Mouse (Mus musculus) heart, postnatal 10 days (tissue): ENCODE data around the gene Uox. TPM values are rescaled to one million over a fixed set of nuclear protein-coding genes. Genes with fewer than 3 reads are reported as not detected.
A peak's percentile ranks its signal among the peaks of the same experiment; 100 is the strongest.

Experiments used
- DNase-seq, 2 experiments: peaks; one replicate each; pipeline ENCODE4 v3.0.0; 2021
- intact Hi-C: fragments of 180-260 bp; cut with DNase I; formaldehyde crosslinking; loops from one replicate; pipeline ENCODE4 v1.15.1; 2025
- total RNA-seq, 2 experiments: library from RNA; stranded (reverse); gene quantifications; 2 replicates each; pipeline ENCODE4 v1.2.3; 2021

Gene Uox
- not detected for total RNA-seq

- intact Hi-C loops: no loop called here
- no peak for DNase-seq
Observed at GRCm38 (mm10) chr3:146570148-146570782, at the start of gene Uox. Uox (plus strand) TSS chr3:146570426.

GRCm38 (mm10) chr3:146520798-146521651 is 49.2 kb upstream of the Uox start, which contains the start of gene Rpf1:
Rpf1 (minus strand) TSS chr3:146521429.
- intact Hi-C loops: loop anchor here (2.0 to 5.0 kb wide), 2 partner anchors 20 to 261 kb away; no protein-coding TSS in a partner anchor
- peak; percentile 93 to 94 for DNase-seq

- no peak for DNase-seq
- intact Hi-C loops: loop anchor here (2.0 to 5.0 kb wide), 2 partner anchors 21 to 261 kb away; no protein-coding TSS in a partner anchor
Observed at GRCm38 (mm10) chr3:146521652-146522020, 48.6 kb upstream of the Uox start.

GRCm38 (mm10) chr3:146528335-146528734 is 41.9 kb upstream of the Uox start:
- intact Hi-C loops: no loop called here
- DNase-seq: no peak

GRCm38 (mm10) chr3:146534986-146535385 is 35.2 kb upstream of the Uox start:
- intact Hi-C loops: no loop called here
- no peak for DNase-seq

DNA sequence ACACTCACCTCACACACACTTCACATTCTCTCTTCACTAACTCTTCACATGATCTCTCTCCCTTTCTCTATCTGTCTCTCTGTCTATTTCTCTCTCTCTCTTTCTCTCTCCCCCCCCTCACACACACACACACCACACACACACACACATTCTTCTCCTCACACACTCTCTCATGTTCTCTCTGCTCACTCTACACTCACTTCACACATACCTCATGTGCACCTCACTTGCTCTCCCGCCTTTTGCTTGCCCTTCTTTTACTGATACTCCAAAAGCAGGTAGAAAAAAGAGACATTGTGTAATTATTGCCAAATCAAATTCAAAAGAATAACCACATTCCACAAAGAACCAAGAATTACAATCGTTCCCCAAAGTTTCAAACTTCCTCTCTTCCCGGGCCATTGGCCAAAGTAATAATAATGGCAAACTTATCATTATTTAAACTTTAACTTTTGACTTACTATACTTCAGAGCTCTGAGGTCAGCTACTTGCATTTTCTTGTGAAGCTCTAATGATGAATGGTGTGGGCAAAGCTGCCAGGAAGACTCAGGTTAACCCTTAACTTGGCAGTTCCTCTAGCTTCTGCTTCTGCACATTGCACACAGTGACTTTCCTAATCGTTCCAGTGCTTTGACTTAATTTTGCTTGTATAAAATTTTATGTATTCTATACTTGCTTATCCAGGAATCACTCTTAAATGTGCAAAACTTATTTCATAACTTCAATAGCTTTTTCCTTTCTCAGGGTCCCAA is 29.5 kb upstream of the Uox start:
- intact Hi-C loops: no loop called here
- no peak for DNase-seq

- intact Hi-C loops: no loop called here
- no peak for DNase-seq
Observed at GRCm38 (mm10) chr3:146543632-146544031, 26.6 kb upstream of the Uox start.

DNA sequence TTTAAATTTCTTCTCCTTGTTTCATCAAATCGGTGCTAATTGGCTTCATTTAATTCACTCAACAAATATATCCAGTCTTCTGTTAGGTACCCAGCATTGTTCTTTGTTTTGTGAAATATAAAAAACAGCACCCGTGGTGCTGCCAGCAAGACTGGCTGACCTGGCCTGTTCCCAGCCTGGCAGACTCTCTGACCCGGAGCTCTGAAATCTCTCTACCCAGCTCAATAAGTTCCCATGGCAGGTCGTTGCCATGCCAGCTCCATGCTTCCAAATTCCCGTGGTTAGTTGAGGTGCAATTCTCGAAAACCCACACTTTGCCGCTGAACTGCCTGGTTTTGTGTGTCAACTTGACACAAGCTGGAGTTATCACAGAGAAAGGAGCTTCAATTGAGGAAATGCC is 15.4 kb upstream of the Uox start:
- intact Hi-C loops: no loop called here
- no peak for DNase-seq

- intact Hi-C loops: no loop called here
- DNase-seq: no peak
Observed at GRCm38 (mm10) chr3:146556567-146556966, 13.7 kb upstream of the Uox start.

DNA sequence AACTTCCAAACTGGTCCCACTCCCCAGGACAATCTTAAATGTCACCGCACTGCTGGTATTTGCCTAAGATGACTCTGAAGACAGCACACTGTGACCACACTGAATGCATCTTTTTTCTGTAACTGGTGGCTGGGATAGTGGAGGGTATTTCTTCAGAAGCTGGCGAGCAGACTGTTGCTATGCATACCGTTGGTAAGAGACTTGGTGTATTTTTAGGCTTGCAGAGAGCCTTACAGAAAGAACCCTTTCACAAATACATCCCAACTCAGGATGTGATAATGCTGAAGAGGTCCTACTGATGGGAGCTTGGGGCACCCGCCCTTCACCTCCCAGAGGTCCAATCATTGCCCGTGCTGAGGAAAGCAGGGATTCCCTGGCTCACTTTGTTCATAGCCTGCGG is 12.7 kb upstream of the Uox start:
- DNase-seq: no peak
- intact Hi-C loops: no loop called here

- intact Hi-C loops: no loop called here
- DNase-seq: no peak
Observed at GRCm38 (mm10) chr3:146562936-146563335, 7.3 kb upstream of the Uox start.

- intact Hi-C loops: loop anchor here (1.0 to 5.0 kb wide), 5 partner anchors 118 to 351 kb away; no protein-coding TSS in a partner anchor
Observed at GRCm38 (mm10) chr3:146564268-146565064, 5.8 kb upstream of the Uox start.

GRCm38 (mm10) chr3:146565065-146565411 is 5.2 kb upstream of the Uox start:
- DNase-seq: no peak
- intact Hi-C loops: loop anchor here (2.0 to 5.0 kb wide), 3 partner anchors 117 to 220 kb away; no protein-coding TSS in a partner anchor

More at GRCm38 (mm10) chr3:146564268-146565064, 5.8 kb upstream of the Uox start:
- peak; percentile 76 to 91 for DNase-seq

DNA sequence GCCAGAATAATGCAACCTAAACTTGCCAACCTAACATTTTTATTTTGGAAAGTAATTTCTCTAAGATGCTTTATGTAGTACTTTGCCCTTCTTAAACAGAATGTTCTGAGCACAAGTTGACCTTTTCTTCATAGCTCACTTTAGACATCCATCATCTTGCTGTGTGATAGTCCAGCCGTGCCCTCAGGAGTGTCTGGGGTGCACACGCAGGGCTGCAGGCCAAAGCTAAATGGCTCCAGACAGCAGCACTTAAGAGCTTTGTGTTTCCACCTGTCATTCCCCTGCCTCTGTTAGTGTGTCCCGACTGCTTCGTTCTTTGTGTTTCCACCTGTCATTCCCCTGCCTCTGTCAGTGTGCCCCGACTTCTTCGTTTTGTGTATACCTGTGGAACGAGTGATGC is 2.9 kb upstream of the Uox start:
- intact Hi-C loops: loop anchor here (5.0 kb wide), 2 partner anchors 115 to 170 kb away; no protein-coding TSS in a partner anchor
- no peak for DNase-seq

DNA sequence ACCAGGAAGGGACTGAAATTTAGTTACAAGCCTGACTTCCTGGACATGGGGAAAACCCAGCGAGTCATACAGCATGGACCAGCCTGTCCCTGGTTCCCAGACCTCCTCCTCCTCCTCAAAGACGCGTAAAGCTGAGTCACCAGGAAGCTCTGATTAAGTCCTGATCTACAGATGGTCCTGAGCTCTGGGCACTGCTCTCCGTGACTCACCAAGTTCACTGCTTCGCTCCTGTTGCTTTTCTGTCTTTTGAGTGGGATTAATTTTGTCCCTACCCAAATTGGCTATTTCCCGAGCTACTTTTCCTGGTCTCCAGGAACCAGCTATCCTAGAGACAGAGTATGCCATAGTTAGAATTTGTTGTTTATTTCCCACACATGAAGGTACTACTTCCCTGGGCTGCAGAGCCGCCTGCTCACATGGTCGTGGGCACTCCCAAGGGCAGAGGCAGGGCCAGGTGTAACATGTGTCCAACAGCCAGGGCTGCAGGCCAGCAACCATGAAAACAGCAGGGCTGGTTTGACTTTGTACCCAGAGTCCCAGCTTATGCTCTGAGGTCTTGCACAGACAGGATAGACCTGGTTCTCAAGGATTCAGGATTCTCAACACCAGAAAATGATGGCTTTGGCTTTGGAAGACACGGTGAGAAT is 2.2 kb upstream of the Uox start:
- peak; percentile 8 to 15 for DNase-seq
- intact Hi-C loops: loop anchor here (5.0 kb wide), 2 partner anchors 114 to 169 kb away; no protein-coding TSS in a partner anchor

- intact Hi-C loops: loop anchor here (5.0 kb wide), 2 partner anchors 113 to 168 kb away; no protein-coding TSS in a partner anchor
- no peak for DNase-seq
Observed at GRCm38 (mm10) chr3:146569594-146569993, 632 bp upstream of the Uox start.

DNA sequence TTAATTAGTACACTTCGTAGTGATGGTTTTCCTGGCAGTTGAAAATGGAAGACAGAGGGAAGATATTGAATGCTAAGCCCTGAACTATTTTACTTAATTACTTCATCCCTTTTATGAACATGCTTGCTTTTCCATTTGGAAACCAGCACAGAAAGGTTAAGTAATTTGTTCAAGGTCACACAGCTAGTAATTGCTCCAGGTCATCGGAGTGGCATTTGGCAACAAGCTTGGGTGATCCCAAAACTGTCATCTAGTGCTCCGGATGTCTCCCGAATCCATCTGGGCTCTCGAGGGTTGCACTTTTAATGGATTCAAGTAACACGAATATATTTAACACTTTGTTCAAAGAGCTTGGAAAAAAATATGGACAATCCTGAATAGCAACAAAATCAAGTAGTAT is 713 bp downstream of the Uox start:
- DNase-seq: no peak
- intact Hi-C loops: no loop called here

- no peak for DNase-seq
- intact Hi-C loops: no loop called here
Observed at GRCm38 (mm10) chr3:146571341-146571740, 1.1 kb downstream of the Uox start.

GRCm38 (mm10) chr3:146577591-146577990 is 7.4 kb downstream of the Uox start:
- intact Hi-C loops: no loop called here

More at GRCm38 (mm10) chr3:146577591-146577990, 7.4 kb downstream of the Uox start:
- DNase-seq: no peak
